Mouse (Mus musculus) urinary bladder, postnatal 36 days (tissue): ENCODE measurements at regions not wholly inside any gene's neighbourhood (a gene's known extent, or its start where the extent isn't known, plus 50 kb on each side); places are given as distances from the start of the nearest gene placed in this dataset.
"Not testable (repeated sequence)": the region's sequence is repeated elsewhere in the genome, so short reads cannot be mapped to it uniquely, and the experiment has no call there.

Experiments used
- DNase-seq, 2 experiments: peaks; one replicate each; pipeline ENCODE4 v3.0.0; 2022; ENCODE audit warnings: low spot score in 2 of 2, mixed read lengths in 1 of 2

GRCm38 (mm10) chr12:45594689-45595088, 520.2 kb upstream of the Stxbp6 start:
- no peak for DNase-seq

- DNase-seq = no peak
These were observed 515.7 kb upstream of the Stxbp6 start for GRCm38 (mm10) chr12:45590191-45590590.

- no peak for DNase-seq
These were observed 511.3 kb upstream of the Stxbp6 start for GRCm38 (mm10) chr12:45585763-45586162.

- DNase-seq = no peak
These were observed 489.0 kb upstream of the Stxbp6 start for GRCm38 (mm10) chr12:45563325-45564030.

GRCm38 (mm10) chr12:45562637-45563220, 488.2 kb upstream of the Stxbp6 start:
- no peak for DNase-seq

- DNase-seq = no peak
These were observed 487.4 kb upstream of the Stxbp6 start for GRCm38 (mm10) chr12:45561889-45562288.

- no peak for DNase-seq
These were observed 486.9 kb upstream of the Stxbp6 start for GRCm38 (mm10) chr12:45561362-45561761.

GRCm38 (mm10) chr12:45549906-45550305, 475.4 kb upstream of the Stxbp6 start:
- DNase-seq = not testable (repeated sequence)

GRCm38 (mm10) chr12:45519554-45519953, 445.0 kb upstream of the Stxbp6 start:
- no peak for DNase-seq

GRCm38 (mm10) chr12:45514459-45514858, 439.9 kb upstream of the Stxbp6 start:
- no peak for DNase-seq

- DNase-seq = no peak
These were observed 433.0 kb upstream of the Stxbp6 start for GRCm38 (mm10) chr12:45507400-45507982.

GRCm38 (mm10) chr12:45499834-45500233, 425.3 kb upstream of the Stxbp6 start:
- DNase-seq = no peak

GRCm38 (mm10) chr12:45498230-45498629, 423.7 kb upstream of the Stxbp6 start:
- DNase-seq = no peak

- DNase-seq = no peak
These were observed 414.5 kb upstream of the Stxbp6 start for GRCm38 (mm10) chr12:45489029-45489428.

GRCm38 (mm10) chr12:45476881-45477280, 402.4 kb upstream of the Stxbp6 start:
- no peak for DNase-seq

- no peak for DNase-seq
These were observed 393.6 kb upstream of the Stxbp6 start for GRCm38 (mm10) chr12:45468093-45468492.

GRCm38 (mm10) chr12:45467058-45467457, 392.5 kb upstream of the Stxbp6 start:
- peak in 1 of 2 experiments; percentile 11 for DNase-seq

GRCm38 (mm10) chr12:45466066-45466465, 391.6 kb upstream of the Stxbp6 start:
- DNase-seq = peak in 1 of 2 experiments; percentile 1

- no peak for DNase-seq
These were observed 390.4 kb upstream of the Stxbp6 start for GRCm38 (mm10) chr12:45464952-45465351.

GRCm38 (mm10) chr12:45458746-45459145, 384.2 kb upstream of the Stxbp6 start:
- DNase-seq = not testable (repeated sequence)

- DNase-seq = no peak
These were observed 369.1 kb upstream of the Stxbp6 start for GRCm38 (mm10) chr12:45443512-45444190.

GRCm38 (mm10) chr12:45442474-45442873, 368.0 kb upstream of the Stxbp6 start:
- no peak for DNase-seq
